Mouse (Mus musculus): Measurements from ENCODE around the gene Gxylt2.

The Gxylt2 gene

DNA sequence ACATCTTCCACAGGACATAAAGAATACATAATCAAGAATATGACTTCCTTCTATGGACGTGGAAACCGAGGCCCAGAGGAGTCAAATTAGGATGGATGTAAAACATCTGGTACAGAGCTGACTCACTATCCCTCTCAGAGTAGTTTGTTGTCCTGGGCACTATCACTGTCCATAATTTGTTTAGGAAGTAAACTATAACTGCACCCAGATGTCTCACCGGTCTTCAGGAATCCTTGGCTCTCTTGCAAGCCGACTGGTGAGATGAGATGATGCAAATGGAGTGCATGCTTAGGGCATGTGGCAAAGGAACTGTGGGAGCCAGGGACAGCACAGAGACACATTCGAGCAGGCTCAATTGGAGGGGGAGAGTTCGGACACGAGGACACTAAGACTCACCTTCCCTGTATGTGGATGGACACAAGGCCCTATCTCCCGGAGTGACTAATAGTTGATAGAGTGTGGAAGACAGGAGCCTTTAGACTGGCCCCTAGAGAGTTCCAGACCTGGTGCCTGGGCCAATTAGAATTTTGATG, 10.8 kb downstream of the Gxylt2 start:
- DNase-seq (ENCODE audit: low read depth, low spot score), result no peak

DNA sequence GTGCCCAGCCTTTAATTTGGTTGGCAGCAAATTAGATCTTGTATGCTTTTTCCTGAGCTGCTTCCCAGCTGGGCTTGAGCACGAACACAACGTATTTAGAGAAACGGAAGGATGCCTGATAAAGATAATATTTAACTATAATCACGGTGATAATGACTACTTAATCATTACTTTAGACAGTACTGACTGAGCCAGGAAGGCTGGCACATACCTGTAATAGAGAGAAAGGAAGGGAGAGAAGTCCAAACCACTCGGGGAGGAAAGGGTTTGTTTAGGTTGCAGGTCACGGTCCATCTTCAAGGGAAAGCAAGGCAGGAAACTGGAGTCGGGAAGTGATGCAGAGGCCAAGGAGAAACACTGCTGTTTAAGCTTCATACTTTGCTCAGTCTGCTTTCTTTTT, 11.6 kb downstream of the Gxylt2 start:
- DNase-seq (ENCODE audit: low read depth, low spot score), result no peak

DNA sequence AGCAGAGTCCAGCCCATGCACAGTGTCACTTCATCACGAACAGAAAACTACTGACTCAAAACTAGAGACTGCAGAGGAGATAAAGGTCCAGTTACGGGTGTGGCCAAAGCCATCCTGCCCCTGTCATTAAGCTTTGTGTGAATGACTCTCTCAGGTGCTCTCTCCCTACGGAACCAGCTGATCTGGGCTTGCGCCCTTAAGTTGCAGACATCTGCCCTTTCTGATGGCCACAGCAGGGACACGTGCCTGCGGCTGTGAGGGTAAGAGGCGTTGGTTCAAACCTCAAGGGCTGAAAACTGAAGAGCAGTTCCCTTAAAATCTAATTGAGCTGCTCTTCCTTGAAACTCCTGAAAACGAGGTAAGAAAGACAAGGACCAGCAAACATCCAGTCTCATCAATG, 12.3 kb downstream of the Gxylt2 start:
- no peak for DNase-seq (ENCODE audit: low read depth, low spot score)

DNA sequence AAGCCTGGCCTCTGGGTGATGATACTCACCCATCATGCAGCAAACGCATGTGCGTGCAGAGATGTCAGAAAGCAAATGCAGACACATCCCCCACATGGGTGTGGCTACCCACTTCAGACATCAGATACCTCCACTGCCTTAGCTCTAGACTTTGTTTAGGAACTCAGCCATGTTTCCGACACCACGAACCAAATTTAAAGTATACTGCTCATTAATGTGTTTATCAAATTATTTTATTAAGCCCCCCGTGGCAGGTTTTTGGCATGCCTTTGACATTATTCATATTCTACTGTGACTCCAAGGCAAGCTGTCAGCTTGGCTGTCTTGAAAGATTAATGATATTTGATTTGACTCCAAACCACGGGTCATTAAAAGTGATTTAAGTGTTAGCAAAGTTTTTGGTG, 15.6 kb downstream of the Gxylt2 start:
- DNase-seq (ENCODE audit: low read depth, low spot score), result no peak

DNA sequence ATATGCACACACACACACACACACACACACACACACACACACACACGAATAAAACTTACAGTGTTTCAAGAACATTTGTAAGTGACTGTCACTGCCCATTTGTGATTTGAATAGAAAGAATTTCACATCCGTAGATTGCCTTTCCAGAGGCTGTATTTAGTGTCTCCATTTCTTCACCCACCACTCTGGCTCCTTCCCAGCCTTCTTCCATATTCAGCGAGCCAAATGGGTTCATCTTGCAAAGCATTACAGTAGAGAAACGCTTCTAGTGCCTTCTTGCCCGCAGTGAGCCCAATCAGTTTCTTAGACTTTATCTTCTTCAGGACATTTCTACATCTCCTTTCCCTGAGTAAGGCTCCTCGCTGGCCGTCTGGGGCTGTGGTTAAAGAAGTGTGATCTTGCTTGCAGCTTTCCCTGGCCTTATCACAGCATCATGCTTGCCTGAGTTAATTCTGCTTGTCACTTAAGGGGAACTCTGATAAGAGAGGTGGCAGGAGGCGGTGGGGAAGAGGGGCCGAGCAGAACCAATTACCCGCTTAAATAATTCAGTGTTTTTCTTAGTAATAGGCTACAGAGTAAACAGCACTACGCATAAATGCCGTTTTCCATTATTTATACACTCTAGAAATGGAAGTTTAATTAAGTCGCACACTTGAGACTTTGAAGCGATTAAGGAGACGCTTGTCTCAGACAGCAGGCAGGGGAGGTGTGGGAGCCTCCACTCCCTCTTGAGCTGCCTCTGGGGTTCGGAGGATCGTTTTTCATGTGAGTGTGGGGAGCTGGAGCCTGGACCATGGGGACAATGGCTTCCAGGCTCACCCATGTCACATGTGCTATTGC, 16.6 kb downstream of the Gxylt2 start:
- DNase-seq (ENCODE audit: low read depth, low spot score), result peak; percentile 61

DNA sequence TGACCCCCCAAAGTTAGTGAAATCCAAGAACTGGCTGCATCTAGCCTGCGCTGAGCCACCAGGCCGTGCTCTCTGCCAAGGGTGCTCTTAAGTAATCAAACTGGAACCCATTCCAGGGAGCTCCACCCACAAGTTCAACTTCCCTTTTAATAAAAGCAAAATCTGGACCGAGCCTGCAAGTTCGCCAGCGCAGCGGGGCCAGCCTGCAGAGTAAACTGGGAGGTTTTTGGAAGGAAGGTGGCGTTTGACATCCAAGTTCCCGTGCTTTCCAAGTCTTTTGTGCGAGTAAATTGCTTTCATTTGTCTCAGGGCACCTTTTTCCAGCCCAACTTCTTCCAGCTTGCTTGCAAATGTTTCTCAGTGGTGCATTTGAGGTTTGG, 27.5 kb downstream of the Gxylt2 start:
- peak; percentile 68 for DNase-seq (ENCODE audit: low read depth, low spot score)

DNA sequence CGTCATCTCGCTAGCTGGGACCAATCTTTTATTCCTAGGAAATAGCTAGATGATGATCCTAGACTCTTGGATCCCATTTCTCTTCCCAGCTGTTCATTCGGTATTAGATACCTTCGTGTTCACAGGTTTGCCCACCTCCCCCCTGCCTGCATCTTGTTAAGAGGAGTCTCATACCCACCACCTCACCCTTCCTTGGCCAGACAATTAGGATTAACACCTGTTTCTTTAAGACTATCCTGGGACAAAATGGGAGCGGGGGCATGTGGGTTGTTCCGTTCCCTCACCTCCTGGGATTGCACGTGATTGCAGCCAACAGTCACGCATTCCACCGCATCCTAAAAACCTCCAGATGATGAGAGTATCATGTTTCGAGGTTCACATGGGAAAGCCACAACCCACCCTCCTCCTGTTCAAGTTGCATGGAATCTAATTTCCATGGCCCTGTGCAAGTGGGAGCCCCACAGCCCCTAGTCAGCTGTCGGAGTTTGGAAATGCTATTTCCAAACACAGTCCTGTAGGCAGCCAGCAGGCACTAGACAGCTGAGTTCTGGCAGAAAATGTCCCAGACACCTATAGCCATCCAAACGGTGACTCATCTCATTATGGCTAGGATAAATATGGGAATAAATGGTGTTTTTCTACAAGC, 28.0 kb downstream of the Gxylt2 start:
- DNase-seq (ENCODE audit: low read depth, low spot score), result peak; percentile 89

DNA sequence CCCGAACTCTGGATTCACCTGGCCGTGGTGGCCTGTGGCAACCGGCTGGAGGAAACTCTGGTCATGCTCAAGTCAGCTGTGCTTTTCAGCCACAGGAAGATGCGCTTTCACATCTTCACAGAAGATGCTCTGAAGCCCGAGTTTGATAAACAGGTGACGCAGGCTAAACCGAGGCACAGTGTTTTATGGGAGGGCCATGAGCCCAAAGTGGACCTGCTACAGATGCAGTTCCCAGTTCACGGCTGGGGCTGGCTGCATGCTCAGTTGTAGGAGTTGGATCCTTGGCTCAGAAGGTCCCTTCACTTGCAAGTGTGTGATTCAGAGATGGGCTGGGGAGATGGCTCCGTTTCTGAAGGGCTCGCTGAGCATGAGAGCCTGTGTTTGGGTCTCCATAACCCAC, 28.7 kb downstream of the Gxylt2 start:
- no peak for DNase-seq (ENCODE audit: low read depth, low spot score)

DNA sequence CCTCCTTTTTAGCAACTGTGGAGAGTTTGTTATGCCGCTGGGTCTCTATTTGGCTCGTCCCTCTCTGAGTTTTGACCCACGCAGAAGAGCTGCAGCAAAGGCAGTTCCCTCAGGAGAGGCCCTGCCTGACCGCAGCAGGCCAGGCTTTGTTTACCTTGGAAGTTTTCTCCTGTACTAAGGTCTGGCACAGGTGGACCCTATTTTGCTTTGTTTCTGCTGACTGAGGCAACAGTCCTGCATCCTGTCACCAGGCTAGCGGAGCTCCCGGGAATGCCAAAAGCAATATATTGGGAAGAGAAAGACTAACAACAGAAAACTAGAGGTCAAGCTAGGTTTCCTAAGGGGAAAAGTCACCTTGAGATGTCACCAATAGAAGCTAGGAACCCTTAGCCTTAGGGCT, 29.8 kb downstream of the Gxylt2 start:
- DNase-seq (ENCODE audit: low read depth, low spot score), result no peak

DNA sequence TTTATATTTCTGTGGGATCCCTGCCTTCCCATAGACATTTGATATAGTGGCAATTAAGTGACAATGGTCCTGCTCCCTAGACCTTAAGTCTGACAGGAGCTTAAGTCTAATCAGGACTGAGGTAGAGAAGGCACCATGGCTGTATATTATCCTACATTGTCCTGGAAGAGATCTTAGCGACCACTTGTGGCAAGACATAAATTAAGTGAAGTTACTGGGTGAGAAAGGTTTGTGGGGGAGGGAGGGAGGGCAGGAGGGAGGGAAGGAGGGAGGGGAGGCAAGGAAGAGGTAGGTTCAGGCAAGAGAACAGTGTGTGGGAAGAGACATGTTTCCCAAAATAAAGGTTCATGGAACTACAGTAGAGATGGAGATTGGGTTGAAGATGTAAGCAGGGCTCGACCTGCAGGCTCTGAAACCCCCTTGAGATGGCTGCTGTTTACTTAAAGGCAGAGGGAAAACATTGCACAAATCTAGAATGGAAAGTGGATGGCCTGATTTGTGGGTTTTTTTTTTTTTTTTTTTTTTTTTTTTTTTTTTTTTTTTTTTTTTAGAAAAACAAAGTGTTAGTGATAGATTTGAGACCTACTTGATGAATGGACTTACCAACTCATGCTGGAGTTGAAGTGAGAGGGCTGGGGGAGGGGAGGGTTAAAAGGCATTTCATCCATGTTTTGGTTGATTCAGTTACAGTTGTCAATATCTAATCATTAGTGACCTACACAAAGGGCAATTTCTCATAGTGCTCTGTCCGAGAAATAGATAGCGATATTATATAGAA, 54.1 kb downstream of the Gxylt2 start:
- DNase-seq (ENCODE audit: low read depth, low spot score), result no peak

DNA sequence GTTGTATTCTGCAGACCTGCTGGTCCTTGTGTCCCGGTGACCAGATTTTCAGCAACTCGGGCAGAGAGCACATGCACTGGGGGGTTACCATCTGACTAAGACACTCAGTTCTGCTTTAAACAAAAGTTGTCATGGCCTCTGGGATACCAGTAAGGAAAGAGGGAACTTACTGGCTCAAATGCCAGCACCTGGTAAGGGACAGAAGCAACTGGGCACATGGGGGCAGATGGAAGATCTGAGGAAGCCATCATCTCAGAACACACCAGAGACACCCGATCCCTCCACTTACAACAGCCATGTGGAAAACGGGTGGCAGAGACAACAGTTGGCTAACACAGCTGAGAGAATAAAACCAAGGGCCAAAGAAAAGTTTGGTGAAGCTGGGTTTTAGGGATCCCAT, 63.2 kb downstream of the Gxylt2 start:
- DNase-seq (ENCODE audit: low read depth, low spot score), result no peak

DNA sequence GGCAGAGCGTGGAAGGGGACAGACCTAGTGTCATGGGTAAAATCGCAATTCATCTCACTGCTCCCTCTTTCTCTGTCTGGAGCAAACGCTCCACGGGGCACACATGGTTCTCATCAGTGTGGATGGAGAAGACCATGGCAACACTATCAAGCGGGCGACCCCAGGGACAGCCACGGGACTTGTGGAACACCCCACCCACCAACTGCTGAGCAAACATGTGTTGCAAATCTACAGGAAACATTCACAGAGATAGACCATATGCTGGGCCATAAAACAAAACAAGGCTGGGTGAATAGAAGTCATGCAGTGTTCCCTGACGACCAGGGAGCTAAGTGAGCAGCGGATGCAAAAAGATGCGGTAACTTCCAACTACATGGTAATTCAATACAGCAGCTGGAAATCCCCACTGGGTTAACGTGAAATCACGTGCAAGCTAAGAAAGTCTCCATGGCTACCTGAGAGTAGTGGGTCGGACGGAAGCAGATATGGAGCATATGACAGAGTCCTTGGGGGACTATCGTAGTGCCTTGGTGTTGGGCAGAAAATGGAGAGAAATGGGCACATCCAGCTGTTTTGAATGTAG, 71.5 kb downstream of the Gxylt2 start:
- no peak for DNase-seq (ENCODE audit: low read depth, low spot score)

DNA sequence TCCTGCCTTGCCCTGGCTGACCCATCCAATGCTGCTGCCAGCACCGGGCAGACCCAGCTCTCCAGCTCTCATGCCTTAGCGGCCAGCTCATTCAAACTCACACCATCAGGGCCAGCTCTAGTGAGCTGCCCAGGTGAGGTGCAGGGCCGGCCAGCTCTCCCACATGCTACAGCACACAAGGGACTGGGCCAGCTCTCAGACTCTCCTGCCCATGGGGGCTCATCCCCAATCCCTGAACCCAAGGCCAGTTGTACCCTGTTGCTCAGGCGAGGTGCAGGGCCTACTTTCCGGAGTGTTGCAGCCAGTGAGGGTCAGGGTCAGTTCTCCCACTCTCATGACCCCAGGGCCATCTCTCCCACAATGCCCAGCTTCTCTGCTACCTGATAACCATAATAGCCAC, 74.1 kb downstream of the Gxylt2 start:
- no peak for DNase-seq (ENCODE audit: low read depth, low spot score)

DNA sequence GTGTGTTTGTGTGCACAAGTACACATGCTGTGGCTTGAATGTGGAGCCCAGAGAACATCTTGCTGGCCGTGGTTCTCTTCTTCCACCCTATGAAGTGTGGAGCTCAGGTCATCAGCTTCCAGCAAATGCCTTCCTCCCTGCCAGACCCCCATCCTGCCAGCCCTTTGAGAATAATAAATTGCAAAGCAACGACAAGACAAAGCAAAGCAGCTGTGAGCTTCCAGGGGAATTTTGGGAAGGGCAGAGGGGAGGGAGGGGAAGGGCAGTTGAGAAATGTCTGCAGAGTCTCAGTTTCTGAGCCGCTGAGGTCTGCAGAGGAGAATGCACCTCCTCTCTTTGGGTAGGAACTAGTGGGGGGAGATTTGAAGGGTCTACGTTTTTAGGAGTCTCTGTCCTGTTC, 75.9 kb downstream of the Gxylt2 start:
- DNase-seq (ENCODE audit: low read depth, low spot score), result no peak

DNA sequence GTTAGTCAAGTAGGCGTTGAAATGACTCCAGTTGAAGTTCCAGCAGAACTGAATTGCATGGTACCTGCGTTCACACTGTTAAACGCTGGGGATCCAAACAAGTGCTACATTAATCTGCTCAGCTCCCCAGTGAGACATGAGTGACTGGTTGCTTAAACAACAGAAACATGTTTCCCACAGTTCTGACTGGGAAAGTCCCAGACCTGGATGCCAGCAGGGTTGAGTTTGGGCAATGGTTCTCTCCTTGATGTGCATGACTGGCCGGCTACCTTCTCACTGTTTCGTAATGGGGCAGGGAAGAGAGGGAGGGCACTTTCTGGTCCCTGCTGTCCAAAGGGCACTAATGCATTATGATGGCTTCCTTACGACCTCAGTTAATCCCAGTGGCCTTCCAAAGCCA, 77.1 kb downstream of the Gxylt2 start:
- DNase-seq (ENCODE audit: low read depth, low spot score), result no peak

DNA sequence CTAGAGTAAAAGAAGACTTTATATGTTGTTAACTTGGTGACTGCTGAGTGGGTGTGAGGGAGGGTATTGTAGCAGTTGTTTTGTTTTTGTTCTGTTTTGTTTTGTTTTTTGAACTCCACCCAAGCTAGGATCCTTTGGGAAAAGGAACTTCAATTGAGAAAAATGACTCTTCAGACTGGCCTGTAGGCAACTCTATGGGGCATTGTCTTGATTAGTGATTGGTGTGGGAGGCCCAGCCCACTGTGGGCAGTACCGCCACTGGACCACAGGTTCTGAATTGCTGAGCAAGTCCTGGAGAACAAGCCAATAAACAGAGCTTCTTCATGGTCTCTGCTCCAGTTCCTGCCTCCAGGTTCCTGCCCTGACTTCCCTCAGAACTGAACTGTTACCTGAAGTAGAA, 83.2 kb downstream of the Gxylt2 start:
- DNase-seq (ENCODE audit: low read depth, low spot score), result no peak

DNA sequence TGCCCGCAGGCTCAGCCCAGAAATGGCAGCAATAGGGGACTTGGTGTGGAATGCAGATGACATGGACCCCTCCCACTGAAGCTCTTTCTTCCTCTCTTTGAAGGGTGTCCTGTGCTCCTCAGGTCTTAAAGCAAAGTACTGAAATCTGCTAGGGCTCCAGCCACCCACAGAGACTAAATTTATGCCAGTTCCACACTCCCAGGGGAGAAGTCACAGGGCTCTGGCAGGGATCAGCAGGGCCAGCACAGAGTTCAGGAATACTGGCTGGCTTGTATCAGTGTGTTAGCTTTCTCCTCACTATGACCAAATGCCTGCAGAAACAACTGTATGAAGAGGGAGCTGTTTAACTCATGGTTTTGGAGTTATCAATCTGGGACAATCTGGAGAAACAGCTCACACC, 84.6 kb downstream of the Gxylt2 start:
- no peak for DNase-seq (ENCODE audit: low read depth, low spot score)

DNA sequence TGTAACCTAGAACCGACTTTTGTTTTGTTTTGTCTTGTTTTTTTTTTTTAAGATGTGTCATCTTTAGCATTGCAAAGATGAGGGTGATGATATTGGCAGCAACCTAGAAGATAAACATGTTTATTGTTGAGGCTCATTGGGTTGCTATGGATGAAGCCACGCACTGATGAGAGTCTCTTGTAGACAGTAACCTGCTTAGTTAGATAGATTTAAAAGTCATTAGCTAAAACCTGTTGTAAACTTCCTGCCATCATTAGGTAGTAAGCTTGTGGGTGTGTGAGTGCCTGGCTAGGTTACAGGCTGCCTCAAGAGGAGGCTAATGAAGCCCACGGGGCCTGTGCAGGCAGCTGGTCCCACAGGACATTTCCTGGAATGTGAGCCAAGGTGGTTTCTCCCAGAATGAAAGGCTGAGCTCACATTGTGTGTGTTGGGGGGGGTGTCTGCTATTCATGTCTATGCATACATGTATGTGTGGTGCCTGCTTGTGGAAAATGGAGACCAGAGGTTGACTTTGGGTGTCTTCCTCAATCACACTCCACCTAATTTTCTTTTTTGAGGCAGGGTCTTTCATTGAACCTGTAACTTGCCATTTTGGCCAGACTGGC, 87.6 kb downstream of the Gxylt2 start:
- DNase-seq (ENCODE audit: low read depth, low spot score), result no peak

DNA sequence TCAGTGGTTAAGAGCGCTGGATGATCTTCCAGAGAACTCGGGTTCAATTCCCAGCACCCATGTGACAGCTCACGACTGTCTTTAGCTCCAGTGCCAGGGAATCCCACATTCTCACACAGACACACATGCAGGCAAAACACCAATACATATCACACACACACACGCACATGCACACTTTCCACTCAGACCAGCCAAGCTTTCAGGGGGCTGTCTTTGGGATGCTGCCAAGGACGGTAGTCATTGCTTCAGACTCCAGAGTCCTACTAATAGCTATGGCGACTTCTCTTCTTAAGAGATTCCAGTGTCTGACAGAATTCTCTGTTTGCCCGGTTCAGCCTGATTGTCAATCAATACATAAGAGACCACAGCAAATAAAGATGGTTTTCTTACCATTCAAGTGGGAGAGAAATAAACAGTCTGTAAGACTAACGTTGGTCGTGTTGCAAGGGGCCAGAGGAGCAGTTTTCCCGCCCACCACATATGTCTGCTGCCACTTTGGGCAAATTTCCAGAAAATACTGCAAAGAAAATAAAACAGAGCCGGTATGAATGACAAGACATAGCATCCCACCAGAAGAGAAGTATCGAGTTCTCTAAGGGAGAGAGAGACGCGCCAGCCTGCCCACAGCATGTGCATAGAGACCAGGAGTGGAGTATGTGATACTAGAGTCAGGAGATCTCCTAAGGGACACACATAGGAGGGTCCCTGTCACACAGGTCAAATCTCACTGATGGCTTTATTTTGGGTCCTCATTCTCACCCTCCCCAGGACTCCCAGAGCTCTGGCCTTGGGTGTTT, 88.6 kb downstream of the Gxylt2 start:
- DNase-seq (ENCODE audit: low read depth, low spot score), result no peak

DNA sequence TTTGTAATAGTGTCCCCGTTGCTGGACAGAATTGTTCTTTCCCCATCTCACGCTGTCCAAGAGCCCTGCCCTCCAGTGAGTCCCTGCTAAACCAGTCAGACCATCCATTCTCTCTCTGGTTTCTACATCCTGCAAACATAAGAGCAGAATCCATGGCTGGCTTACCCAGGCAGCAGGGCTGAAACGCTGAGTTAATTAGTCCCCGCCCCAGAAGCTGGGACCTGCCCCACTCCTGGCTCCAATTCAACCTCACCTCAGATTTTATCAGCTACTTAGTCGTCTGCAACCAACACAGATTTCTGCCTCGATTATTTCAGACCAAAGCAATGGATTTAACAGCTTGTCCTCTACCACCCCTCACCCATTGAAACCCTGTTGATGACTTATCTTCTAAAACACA, 91.3 kb downstream of the Gxylt2 start:
- no peak for DNase-seq (ENCODE audit: low read depth, low spot score)

DNA sequence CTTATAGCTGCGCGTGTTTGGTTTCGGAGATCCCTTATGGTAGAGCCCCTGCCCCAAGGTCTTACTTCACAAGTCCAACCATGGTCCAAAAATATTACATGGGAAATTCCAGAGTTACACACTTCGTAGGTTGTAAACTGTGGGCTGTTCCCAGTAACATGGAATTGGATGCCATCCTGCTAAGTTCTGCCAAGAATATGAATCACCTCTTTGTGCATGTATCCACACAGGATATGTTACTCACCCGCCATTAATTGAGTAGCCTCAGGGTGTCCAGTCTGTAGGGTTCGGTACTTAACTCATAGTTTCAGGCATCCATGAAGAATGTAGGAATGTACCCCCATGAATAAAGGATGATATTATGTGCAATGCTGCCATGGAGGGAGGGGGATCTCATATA, 94.8 kb downstream of the Gxylt2 start:
- peak; percentile 31 for DNase-seq (ENCODE audit: low read depth, low spot score)
